Mouse (Mus musculus): ENCODE data around the gene Map3k1. TPM values are rescaled to one million over a fixed set of nuclear protein-coding genes. Genes with fewer than 3 reads are reported as not detected.

Gene Map3k1
- total RNA-seq, 4 experiments from 2014 or later = 8.5 to 13.2 (median 12.0) TPM

DNA sequence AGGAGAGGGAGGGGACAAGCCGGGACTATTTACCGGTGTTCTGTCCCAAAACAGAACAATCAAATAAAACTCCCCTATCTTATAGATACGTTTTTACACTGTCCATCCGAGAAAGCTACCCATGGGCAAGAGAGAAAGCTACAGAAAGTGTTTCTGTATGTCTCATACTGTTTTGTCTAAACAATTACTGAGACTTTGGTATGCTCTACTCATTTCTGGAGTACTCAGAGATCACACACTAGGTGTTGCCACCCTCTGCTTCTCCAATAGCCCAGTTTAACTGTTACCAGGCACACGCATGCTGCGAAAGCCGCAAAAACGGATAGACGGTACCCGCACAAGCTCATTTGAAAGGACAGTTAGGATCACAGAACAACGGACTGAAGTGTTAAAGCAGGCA lies 17.2 kb downstream of the Map3k1 start:
- DNase-seq (ENCODE audit: low spot score in 2 of 2) = no peak

DNA sequence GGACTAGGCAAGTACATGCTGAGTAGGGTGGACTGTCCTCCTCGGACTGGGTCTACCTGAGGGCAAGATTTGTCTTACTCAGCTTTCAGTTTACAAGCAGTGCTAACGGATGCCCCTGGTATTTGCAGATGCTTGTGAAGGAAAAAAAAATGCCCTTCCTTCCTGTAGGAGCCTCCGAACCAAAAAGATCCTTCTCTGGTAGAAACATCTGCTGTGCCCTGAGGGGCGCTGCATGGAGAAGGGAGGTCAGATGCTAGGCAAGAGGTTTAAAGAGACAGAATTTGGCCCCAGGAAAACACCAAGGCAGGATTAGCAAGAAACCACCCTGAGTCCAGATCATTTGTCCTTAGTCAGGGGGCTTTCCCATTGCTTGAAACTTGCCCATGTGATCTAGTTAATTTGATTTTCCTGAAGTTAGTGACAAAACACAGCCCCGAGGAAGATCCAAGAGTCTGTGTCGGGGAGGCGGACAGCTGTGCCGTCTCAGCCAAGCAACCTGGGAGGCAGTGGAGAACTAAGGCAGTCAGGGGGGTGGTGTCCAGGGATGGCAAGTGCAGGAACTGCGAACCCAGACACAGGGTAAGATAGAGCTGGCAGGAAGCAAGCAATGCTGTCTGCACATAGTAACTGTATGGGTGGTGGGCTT lies 19.2 kb downstream of the Map3k1 start:
- no peak for DNase-seq (ENCODE audit: low spot score in 2 of 2)

DNA sequence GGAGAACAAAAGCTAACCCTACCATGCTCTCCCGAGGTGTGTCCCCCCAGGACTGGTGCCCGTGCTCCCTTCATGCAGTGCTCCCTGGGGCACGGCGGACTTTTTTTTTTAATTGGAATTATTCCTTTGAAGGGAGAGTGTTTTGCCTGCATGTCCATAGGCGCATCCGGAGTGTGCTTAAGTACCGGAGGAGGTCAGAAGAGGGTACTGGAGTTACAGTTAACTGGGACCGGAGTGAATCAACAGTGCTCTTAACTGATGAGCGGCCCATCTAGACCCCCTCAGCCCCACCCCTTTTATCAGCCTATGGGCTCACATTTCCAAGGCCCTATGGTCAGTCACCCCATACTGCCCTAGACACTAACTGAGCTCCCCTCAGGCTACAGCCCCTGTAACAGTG lies 19.9 kb downstream of the Map3k1 start:
- DNase-seq (ENCODE audit: low spot score in 2 of 2) = no peak

DNA sequence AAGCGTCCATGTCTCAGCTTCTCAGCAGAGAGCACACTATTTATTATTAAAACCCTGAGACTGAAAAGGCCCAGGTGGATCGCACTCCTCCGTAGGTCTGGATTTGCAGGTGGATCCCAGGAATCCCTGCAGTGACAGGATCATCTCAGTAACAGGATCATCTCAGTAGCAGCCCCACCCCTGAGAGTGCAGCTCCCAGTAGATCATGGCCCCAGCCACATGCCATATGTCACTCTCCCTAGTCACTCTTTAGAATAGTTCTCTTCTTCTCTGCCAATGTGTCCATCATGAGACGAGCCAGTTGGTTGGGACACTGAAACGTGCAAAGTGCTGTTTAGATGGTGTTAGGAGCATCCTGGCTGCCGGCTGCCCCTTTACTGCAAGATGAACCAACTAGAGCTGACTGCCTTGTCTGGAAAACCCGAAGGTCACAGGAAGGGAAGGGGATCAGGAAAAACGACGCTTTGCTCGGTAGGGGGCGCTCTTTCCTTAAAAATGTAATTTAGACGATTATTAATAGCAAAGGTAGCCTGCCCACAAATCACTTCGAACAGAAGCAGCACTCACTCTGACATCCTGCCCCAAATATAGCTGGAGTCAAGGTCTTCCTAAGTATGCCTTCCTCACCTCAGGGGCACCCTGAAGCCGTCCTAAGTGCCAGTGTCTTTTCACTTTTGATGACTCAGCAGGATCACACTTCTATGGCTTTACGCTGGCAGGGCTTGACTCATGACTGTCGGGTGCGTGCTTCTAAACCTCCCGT lies 20.8 kb downstream of the Map3k1 start:
- DNase-seq (ENCODE audit: low spot score in 2 of 2) = peak; percentile 36 to 65

DNA sequence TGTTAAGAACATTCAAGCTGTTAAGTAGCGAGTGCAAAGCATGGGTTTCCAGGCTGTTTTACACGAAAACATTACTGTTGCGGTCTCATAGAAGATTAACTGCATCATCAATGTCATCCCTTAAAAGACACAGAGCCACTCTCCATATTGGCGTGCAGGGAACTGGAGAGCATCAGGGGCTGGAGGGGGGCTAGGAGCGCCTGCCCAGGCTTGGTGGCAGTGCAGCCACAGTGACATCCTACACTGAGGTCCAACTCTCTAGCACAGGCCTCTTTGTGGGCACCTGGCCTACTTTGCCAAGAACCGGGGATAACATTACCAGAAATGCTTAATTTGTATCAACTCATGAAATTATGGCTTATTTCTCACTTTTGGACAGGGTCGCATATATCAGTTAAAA lies 22.2 kb downstream of the Map3k1 start:
- no peak for DNase-seq (ENCODE audit: low spot score in 2 of 2)

DNA sequence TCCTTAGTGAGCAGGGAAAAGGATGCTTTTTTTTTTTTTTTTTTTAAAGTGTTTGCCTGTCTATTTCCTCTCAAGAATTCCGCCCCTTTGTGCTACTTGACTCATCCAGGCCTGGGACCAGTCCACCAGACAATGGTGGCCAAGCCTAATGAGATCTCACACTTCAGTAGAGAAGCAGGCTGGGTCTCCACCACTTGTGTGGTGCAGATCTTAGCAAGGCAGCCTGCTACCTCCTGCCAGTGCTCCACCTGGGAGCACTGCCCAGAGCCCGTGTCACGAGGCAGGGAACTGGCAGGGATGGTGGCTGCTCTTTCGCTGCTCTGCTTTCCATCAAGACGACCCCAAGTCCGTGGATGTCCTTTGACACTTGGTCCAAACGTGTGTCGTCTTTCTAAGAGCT lies 25.3 kb downstream of the Map3k1 start:
- no peak for DNase-seq (ENCODE audit: low spot score in 2 of 2)

DNA sequence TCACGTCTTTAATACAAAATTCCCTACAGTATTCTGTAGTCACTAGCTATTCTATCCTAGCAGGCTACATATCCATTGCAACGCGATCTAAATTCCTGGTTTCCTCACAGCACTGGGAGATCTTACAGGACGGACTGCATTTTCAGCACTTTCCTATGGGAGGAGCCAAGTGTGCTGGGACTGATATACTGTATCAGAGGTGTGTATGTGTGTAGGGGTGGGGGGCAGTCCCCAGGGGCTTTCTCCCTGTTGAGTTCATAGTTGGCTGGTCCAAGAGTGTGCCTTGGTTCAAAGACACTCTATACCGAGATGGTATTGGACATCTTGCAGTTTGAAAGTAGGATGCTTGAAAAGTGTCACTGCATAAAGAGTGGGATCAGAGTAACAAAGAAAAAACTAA lies 29.3 kb downstream of the Map3k1 start:
- DNase-seq (ENCODE audit: low spot score in 2 of 2) = no peak

DNA sequence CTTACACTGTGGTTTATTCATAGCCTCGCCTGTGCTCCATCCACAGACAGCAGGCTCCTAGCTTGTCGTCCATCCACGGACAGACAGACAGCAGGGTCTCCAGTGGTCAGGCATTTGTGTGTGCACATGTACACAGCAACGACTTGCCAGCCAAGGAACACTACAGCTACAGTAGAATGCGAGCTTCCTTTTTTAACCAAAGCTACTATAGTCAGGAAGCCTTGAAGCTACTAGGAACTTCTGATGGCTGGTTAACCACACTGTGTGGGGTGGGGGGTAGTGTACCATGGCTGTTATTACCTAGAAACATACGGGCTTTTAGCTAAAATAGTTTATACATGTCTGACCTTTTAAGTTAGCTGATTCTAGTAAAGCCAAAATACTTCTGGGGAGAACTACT lies 30.2 kb downstream of the Map3k1 start:
- DNase-seq (ENCODE audit: low spot score in 2 of 2) = no peak

DNA sequence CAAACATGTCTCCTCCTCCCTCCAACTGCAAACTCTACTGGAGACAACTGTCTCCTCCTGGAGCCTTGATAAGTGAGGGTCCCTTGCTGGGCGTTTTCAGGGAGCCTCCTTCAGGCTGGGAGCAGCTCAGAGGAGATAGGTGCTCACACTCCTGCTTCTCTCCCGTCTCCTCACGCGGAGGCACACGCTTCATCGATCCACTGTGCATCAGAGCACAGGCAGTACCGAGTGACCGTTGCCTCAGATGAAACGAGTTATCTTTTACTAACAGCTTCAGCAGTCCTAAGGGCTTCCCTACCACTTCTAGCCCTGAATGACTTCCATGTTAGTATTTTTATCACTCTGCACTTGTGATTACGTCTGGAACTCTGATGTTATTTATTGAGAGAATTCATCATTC lies 30.9 kb downstream of the Map3k1 start:
- no peak for DNase-seq (ENCODE audit: low spot score in 2 of 2)

DNA sequence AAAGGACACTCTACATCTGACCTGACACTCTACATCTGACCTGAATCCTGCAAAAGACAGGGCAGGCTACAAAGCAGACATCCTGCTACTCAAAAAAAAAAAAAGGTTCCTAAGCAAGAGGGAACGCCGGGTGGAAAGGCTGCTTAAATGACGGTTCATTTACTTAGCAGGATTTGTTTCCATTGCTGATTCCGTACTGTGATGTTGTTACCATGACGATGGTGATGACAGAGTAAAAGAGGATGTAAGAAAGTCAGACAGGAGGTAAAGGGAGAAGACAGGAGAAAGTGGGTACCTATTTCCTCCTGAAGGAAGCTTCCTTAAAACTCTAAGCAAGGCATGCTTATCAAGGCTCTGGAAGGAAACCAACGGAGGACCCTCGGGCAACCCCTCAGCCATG lies 31.6 kb downstream of the Map3k1 start:
- no peak for DNase-seq (ENCODE audit: low spot score in 2 of 2)

DNA sequence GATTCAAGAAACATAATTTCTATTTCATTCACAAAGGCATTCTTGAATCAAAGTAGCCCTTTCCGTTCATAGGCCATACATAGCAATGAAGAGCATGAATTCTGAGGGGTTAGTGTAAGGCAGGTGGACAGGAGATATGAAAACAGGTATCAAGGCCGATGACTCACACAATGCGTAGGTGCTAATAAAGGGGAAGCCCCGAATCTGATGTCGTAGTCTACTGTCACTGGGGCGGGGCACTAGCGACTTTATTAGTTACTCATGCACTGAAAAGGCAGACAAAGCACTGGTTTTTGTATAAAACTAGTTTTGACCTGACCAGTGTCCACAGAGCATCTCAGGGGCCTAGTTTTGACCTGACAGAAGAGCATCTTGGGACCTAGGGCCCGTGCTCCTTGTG lies 36.7 kb downstream of the Map3k1 start:
- no peak for DNase-seq (ENCODE audit: low spot score in 2 of 2)

DNA sequence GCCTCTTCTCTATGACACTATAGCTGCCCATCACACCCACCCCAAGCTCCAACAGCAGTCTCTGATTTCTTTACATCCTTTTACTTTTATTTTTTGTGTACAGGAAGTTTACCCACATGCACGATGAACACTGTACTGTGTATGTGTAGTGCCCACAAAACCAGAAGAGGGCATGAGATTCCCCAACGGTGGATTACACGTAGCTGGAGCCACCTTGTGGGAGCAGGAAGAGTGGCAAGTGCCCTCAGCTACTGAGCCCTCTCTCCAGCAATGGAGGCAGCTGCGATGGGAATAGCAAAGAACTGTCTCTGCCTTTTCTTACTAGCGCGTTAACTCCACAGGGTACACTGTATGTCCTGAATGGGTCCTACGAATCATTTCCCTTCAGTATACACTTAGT lies 37.6 kb downstream of the Map3k1 start:
- DNase-seq (ENCODE audit: low spot score in 2 of 2) = peak in 1 of 2 experiments; percentile 22

DNA sequence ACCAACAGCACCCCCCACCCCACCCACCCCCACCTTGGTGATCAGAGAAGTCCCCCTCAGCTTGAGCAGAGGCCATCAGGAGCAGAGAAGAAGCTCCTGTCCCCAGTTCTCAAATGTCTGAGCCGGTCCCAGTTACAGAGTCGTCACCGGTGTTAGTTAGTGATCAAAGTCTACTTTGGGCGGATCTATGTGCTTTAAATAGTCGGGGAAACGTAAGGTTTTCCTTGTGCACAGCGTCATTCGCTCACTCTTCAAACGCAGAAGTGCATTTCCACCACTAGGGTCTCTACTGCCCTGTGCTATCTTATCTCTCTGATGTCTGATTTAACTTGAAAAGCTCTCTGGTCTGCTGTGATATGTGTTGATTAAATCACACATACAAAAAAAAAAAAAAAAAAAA lies 38.0 kb downstream of the Map3k1 start:
- DNase-seq (ENCODE audit: low spot score in 2 of 2) = no peak

DNA sequence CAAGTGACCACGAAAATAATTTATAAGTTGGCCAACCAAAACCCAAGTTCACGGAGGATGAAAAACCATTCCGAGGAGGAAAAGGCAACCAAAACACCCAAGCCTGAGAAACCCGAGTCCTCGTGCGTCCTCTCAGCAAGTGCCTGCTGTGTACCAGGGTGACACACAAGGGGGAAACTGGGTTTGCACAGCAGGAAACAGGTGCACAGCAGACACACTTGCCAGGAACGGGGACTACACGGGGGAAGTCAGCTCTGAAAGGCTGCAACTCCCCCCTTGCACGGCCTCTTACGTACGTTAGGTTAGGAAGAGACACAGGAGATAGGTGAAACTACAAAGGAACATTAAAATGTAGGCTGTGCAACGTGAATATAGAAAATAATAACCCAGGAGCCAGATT lies 46.3 kb downstream of the Map3k1 start:
- no peak for DNase-seq (ENCODE audit: low spot score in 2 of 2)

DNA sequence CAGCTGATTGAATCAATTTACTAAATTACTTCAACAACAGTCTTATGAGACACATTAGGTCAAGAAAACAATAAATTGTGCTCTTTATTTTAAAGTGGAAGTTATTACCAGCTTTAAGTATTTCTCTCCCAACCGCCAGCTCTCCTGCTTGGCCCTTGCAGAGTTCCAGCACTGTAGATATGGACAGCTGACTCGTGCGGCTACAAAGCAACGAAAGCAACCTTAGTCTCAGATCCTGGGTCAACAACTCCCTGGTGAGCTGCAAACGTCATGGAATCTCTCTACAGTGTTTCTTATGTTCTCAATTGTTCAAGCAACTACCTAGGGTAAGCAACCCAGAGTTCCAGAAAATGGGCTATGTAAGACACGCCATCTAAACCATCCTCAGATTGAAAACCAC lies 51.8 kb downstream of the Map3k1 start:
- no peak for DNase-seq (ENCODE audit: low spot score in 2 of 2)

DNA sequence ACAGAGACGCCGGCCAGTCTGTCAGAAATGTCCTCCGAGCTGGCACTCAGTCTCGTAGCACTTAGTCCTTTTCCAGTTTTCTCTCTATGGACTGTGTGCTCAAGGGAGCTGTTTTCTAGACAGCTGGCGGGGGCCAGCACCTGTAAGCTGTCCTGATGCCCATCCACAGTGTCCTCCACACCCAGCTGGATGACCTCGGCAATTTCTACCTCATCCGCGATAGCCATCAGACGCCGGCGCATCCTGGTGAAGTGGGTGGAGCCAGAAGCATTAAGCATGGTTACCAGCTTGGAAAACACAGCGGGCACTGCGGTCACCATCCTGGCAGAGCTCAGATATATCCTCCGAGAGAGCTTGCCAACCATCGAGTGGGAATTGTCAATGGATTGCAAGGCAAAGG lies 52.9 kb downstream of the Map3k1 start:
- DNase-seq (ENCODE audit: low spot score in 2 of 2) = no peak

DNA sequence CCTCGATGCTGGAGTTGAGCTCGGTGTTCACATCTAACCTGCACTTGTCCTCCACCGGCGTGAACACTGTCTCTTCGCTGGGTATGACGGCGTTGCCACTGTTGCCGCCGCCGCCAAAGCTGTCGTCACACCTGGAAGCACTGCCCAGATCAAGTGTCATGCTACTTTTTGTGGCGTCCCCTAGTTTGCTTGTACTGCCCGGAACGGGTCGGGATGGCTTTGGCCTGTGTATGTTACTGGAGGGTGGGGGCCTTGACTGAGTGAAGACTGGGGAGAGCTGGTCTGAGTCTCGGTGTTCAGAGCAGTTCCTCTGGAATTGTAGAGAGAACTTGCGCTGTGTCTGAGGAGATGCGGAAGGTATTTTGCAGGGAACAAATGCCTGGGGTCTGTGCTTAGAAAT lies 53.4 kb downstream of the Map3k1 start:
- no peak for DNase-seq (ENCODE audit: low spot score in 2 of 2)

DNA sequence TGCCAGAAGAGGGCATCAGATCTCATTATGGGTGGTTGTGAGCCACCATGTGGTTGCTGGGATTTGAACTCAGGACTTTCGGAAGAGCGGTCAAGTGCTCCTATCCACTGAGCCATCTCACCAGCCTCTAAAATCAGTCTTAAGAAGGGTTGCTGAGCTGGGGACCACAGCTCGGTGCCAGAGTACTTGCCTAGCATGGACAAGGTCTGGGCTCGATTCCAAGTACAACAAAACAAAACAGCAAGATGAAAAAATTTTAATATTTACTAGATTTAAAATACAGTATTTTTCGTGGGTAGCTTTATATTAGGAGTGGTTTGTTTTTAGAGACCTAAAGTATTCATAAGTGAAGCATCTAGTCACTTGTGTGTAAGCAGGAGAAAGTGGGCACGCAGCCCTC lies 55.5 kb downstream of the Map3k1 start:
- no peak for DNase-seq (ENCODE audit: low spot score in 2 of 2)

DNA sequence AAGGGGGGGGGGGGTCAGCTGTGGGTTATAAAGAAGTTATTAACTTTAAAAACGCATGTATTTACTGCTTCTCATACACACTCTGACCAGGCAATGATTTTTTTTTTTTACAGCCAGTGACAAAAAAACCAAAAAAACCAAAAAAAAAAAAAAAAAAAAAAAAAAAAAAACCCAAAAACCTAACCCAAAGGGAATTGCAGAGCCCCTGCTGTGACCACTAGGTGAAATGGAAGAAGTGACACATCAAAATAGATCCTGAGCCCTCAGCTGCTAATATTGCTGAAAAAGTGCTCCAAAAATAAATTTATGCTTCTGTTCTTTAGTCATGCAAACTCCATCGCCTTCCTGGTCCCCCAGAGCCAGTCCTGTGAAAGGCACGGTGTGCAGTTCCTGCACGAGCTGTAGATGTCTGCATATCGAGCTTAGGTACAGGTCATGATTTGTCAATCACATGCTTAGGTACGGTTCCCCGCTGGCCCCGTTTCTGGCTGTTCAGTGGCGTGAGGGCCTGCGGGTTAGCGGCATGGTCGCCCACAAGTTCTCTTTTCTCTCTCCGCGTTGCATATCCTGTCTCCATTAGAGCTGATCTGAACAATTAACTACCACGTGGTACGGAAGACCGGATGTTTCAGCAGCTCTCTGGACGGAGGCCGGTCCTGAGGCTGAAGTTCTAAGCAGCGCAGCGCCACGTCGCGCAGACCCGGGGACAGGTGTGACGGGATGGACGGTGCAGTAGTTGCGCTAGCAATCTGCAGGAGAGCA lies 60.3 kb downstream of the Map3k1 start:
- no peak for DNase-seq (ENCODE audit: low spot score in 2 of 2)

DNA sequence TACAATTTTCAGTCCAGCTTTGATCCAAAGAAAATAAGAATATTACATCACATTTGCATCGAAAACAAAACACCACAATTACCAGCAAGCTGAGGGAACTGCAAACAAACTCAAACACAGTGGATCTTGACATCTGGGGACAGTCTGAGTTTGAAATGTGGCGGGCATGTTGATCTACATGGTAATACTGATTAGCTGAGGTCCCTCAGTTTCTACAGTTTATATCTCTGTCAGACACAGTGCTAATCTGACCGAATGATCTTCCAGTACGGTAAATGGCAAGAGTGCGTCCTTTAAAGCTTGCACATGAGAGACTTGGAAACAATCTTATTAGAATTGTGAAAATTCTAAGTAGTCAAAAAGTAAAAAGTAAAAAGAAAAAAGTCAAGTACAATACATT lies 62.0 kb downstream of the Map3k1 start:
- no peak for DNase-seq (ENCODE audit: low spot score in 2 of 2)

DNA sequence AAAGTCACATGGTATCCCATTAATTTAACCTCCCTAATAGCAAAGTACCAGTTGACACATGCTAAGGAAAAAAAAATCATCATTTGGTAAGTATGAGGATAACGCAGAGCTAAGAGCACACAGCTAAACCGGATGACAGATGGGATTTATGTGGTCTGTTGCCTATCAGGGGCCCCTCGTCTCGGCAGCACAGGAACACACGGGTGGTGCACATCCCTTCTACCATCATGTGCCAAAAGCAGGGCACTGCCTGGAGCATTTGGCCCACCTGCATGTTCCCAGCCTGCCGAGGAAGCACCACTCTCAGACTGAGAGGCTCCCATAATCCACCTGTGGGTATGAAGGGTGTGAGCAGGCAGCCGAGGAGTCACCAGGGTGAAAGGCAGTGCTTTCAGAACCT lies 63.6 kb downstream of the Map3k1 start:
- no peak for DNase-seq (ENCODE audit: low spot score in 2 of 2)

DNA sequence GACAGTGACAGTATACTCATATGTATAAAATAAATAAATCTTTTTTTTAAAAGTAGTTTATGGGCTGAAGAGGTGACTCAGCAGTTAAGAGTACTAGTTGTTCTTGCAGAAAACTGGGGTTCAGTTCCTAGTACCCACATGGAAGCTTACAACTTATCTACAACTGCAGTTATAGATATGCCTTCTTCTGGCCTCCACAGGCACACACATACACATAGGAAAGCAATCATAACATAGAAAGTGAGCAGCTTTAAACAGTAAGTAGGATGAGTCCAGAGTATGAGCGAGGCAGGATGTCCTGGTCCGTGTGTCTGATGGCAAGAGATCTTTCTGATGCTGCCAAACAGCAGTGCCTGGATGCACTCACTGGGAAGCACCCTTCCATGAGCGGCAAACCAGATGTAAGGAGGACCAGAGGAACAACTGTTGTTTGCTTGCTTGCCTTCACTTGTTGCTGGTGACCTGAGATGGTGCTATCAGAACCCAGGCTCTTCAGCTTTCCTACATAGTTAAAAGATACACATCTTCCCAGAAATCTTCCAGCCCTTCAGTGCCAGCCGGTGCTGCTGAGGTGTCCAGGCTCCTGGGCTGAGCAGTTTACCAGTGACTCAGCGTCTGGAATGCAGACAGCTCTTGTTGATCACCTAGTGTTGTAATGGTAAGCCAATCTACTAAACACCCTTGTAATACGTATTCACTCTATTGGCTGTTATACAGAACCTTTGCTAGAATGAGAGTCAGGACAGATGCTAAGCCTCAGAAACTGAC lies 64.4 kb downstream of the Map3k1 start:
- DNase-seq (ENCODE audit: low spot score in 2 of 2) = no peak

Measured in left cerebral cortex, adult 8-10 months (tissue).